Mouse (Mus musculus): ENCODE measurements around the gene Tln2.

The Tln2 gene

DNA sequence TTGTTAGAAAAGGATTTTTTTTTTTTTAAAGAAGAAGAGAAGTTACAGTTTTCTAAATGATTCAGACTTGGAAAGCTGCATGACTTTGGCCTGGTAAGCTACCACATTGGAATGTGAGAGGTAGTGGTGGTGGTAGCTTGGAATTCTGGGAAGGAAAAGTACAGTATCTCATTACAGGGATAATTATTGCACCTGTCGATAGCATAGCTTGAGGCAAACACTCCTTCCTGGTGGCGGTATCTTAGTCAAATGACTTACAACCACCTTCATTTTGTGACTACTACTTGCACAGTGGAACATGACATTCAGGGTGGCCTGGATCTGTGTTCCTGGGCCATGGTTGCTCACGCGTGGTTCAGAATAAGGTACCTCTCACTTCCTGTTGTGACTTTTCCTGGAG is 348.3 kb downstream of the Tln2 start:
- in situ Hi-C loops (cut with MboI, MseI): no loop called here

DNA sequence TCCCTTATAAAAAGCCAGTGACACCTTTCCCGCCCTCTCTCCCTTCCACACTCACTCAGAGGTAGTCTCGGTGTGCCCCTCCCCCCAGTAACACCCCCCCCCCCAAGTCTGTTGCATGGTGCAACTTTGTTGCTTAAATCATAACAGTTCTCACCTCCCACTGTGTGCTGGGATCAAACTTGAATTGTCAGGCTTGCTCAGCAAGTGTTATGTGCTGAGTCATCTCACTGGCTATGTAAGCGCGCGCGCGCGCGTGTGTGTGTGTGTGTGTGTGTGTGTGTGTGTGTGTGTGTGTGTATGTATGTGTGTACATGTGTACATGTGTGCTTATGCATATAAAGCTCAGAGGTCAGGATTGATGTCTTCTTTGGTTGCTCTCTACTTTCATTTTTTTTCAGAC is 350.1 kb downstream of the Tln2 start:
- in situ Hi-C loops (cut with MboI, MseI): no loop called here

DNA sequence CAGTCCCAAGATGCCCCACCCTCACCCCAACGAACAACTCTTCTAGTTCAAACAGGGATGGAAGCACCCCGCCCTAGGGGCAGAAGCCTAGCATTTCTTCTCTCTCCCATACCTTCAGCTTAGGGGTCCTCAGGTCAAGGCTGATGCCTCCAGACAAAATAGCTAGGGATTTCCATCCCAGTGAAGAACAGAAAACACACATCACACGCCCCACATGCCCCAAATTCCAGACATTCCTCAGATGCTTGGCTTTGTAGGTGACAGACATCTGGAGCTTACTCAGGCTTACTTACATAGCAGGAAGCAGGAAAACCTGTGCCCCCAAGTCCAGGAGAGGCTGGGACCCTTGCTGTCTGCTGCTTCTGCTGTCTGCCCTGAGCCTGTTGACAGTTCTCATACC is 351.1 kb downstream of the Tln2 start:
- in situ Hi-C loops (cut with MboI, MseI): no loop called here

DNA sequence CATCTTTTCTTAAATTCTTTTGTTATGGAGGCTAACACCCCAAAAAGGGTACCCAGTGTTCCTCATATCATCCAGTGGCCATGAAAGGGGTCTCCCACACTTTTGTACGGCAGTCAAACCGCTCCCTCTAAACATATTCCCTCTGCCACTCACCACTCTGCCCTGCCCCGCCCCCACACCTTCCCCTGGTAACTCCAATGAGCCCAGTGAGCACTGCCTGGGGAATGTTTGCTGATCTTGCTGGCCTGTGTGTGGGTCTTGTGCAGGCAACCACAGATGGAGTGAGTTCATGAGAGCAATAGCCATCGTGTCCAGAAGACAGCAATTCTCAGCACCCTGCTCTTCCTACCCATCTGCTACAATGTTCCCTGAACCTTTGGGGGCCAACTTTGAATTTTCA is 354.3 kb downstream of the Tln2 start:
- in situ Hi-C loops (cut with MboI, MseI): no loop called here

DNA sequence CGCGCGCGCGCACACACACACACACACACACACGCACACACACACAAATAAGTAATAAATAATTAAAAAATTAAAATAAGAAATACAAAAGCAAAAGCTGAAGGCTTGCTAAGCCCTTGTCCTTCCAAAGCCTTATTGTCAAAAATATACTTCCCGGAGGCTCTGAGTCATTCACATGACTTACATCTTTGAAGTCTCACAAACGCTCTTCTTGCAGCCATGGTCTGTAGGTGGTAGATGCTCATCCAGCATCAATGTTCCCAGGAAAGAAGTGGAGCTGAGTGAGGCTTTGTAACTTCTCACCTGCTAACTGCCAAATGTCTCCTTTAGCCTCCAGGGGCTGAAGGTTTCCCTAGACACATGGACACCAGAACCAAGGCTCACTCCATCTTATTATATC is 362.9 kb downstream of the Tln2 start:
- in situ Hi-C loops (cut with MboI, MseI): no loop called here

DNA sequence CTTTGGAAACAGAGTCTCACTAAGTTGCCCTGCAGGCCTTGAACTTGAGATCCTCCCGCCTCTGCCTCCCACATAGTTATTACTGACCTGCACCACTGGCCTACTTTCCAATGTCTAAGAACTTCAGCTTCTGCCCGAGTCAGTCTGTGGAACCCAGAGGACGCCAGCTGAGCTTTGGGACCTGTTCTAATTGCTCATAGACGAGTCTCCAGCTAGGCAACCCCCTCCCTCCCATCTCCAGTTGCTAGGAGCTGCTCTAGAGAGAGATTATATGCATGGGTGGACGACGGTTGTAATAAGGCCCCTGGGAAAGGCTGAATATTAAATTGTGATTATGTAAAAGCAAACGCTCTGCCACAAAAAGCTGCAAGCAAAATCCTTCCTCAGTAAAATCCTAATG is 364.2 kb downstream of the Tln2 start:
- in situ Hi-C loops (cut with MboI, MseI): no loop called here

DNA sequence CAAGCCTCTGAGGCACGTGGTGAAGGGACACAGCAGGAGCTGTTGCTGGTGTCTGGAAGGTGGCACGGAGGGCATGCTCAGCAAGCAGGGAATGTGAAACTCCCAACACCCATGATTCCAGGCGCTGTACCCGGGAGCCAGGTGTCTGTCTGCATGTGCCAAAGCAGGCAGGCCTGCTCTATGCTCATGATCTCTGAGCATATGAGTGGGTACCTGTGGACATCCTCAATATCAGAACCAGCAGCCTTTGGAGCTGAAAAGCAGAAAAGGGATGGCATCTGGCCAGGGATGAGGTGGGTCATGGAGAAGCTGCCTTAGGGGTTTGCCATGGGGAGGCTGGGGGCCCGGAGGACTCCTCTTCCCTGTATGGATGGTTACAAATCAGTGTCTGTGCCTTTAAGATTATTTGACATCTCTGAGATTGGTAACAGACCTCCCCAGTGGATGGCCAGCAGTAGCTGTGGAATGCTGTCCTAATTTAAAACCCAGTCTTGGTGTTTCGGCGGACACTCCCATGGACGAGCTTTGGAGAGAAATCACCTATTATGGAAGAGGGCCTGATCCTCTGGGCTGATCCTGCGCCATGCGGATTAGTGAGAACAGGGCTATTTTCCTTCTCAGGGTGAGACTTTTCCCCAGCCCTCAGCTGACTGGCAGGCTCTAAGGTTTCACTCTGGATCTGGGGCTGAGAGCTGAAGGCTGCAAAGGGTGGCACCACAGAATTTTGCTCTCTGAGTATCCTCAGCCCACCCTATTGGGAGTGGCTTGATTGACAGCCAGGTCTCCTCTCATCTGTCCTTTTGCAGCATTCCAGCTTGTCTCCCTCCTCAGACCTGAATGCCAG is 367.8 kb downstream of the Tln2 start:
- in situ Hi-C loops (cut with MboI, MseI): no loop called here

DNA sequence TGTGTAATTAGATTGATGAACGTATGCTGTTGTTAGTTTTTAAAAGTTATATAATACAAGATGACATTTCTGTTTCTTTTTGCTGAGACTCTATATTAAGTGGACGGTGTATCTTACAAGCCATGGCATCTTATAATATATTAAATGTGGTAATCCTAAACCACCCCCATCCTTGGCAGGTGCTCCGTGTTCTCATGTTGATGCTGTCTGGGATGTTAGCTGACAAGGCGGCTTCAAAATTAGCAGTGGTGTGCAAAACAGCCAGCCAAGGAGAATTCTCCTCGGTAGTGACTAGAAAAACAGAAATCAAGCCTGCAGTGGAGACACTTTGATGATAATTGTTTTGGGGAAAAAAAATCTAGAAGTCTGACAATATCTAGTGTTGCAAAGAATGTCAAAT is 371.8 kb downstream of the Tln2 start:
- in situ Hi-C loops (cut with MboI, MseI): loop anchor here (10.0 kb wide), 1 partner anchor 527 kb away; no protein-coding TSS in a partner anchor

DNA sequence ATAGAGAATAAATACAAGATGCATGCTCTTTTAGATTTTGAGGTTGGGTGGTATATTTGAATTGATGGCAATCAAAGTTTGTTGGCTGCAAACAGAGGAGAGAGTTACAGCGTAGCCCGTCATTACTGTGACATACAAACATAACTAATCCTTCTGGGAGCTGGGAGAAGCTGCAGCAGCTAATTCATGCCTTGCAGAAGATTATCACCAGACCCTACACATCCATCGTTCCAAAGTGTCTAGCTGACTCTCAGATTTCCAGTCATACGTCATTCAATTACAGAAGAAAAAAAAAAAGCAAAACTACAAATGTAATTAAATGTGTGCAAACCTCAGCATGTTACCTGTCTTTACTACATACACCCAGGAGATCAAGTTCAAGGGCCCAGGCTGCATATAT is 372.3 kb downstream of the Tln2 start:
- in situ Hi-C loops (cut with MboI, MseI): loop anchor here (10.0 kb wide), 1 partner anchor 528 kb away; no protein-coding TSS in a partner anchor

DNA sequence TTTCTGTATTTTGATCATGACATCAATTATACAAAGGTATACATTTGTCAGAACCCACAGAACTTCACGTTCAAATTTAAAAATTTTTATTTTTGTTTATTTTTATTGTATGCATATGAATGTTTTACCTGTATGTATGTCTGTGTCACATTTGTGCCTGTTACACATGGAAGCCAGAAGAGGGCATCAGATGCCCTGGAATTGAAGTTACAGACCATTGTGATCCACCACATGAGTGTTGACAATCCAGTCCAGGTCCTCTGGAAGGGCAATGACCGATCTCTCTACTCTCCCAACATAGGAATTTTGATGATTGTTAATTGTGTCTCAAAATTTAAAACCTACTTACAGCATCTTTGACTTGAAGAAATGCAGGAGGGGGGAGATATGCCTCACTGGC is 374.9 kb downstream of the Tln2 start:
- in situ Hi-C loops (cut with MboI, MseI): loop anchor here (10.0 kb wide), 1 partner anchor 530 kb away; no protein-coding TSS in a partner anchor

DNA sequence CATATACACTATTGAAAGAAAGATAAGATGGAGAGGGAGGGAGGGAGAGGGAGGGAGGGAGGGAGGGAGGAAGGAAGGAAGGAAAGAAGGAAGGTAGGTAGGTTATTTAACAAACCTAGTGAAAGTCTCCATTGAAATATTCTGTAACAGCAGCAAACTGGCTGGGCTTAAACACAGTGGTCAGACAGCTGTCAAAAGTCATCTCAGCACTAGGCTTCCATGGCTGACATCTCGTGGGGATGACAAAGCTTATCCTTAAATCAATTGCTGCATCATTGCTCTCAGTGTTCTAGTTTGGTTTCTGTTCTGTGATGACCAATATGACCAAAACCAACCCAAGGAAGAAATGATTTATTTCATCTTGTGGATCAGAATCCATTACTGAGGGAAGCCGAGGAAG is 376.0 kb downstream of the Tln2 start:
- in situ Hi-C loops (cut with MboI, MseI): loop anchor here (10.0 kb wide), 1 partner anchor 531 kb away; no protein-coding TSS in a partner anchor

DNA sequence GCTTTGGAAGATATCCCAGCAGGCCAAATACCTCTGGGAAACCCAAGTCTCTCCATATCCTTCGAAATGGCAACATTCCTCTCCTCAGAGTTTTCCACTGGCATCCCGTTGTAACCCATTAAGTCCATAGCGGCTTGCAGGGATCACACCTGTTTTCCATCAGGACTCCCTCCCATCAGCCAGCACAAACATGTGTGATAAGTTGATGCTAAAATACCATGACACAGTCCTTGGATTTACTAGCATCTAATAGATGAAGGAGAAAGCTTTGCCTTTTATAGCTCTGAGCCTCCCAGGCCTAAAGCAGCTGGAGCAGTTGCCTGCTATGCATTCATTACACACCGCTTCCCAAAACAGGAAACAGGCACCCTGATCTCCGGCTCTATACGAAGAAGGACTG is 377.5 kb downstream of the Tln2 start:
- in situ Hi-C loops (cut with MboI, MseI): loop anchor here (10.0 kb wide), 1 partner anchor 533 kb away; no protein-coding TSS in a partner anchor

DNA sequence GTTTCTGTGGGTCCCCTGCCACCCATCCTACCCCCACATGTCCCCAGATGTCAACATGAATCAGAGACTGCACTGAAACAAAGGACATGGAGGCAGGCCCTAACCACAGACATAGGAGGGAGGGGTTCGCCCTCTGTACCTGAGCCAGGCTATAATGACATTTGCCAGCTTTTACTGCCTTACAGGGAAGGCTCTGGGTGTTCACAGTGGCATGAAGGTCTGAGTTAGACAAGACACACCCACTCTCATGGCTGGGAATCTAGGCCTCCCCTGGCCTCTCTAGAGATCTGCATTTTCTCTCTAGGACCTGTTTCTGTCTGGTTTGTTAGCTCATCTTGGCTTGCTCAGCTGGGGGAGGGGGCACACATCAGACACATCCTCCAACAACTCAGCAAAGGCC is 380.8 kb downstream of the Tln2 start:
- in situ Hi-C loops (cut with MboI, MseI): no loop called here

DNA sequence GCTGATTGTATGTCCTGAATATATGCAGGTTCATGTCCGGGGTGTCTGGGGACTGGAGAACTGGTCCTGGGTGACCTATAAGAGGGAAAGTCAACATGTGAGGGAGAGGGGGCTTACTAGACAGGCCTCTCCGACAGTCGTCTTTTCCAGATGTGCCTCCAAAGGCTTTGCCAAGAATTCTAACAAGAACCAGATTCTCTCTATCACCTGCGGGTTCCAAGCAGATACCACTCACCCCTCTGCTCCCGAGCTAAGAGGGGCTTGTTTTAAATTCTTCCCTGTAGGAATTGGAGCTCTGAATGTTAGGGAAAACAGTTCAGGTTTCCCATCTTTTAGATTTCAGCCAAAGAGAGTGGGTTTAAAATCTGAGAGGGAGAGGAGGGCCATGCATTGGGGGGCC is 381.3 kb downstream of the Tln2 start:
- in situ Hi-C loops (cut with MboI, MseI): no loop called here

DNA sequence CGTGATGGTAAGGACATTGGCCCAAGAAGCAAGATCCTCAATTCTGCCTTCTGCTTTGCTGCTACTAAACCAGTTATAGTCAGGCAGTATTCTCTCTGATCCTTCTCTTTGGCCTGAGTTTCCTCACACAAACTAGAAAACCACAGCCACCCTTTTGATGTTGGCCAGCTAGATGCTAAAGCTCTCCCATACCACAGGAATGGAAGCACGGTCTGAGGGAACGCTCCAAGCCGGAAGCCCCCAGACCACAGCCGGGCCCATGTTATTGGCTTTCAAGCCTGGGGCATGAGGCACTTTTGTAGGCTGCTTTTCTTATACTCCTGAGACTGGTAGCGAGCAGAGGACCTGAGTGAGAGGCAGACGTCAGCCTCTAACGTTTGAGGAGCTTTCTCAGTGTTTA is 383.4 kb downstream of the Tln2 start:
- in situ Hi-C loops (cut with MboI, MseI): no loop called here

DNA sequence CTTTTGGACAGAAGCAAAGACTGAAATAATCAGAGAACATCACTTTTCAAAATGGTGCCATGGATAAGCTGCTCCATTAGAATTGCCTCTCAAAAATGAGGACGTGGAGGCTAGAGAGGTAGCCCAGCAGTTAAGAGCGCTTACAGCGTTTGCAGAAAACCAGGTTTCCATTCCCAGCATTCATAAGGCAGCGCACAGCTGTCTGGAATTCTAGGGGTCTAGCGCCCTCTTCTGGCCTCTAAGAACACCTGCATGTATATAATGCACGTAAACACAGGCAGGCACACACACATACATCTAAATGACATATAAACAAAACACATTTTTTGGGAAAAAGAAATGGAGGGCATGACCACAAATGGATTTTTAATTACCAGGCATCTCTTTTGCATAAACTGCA is 385.7 kb downstream of the Tln2 start:
- in situ Hi-C loops (cut with MboI, MseI): no loop called here

DNA sequence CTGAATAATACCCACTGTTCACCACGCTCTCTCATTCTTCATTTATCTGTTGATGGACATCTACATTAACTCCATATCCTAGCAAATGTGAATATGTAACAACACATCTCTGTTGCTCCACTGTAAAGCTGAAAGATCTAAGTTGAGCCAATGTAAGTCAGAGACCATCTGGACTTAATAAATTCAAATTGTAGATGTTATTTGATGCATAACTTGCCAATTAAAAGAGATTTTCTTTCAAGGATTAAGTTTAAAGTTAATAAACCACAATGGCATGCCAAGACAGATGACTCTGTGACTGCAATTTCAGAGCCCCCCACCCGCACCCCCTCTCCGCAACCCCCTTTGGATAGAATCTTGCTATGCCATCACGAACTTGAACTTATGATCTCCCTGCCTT is 386.3 kb downstream of the Tln2 start:
- in situ Hi-C loops (cut with MboI, MseI): no loop called here

DNA sequence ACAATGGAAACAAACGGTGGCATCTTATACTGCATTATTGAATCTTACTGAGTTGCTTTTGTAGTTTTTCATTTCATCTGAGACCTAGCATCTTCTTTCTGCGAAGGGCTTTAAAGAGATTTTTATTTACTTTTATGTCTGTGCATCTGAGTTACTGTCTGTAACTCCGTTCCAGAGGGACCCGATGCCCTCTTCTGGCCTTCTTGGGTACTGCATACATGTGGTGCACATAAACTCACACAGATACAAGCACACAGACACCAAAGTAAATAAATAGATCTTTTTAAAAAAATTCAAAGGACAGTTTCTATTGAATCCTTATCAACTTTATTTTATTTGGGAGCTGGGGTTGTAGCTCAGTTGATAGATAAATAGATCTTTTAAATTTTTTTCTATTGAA is 388.1 kb downstream of the Tln2 start:
- in situ Hi-C loops (cut with MboI, MseI): no loop called here

DNA sequence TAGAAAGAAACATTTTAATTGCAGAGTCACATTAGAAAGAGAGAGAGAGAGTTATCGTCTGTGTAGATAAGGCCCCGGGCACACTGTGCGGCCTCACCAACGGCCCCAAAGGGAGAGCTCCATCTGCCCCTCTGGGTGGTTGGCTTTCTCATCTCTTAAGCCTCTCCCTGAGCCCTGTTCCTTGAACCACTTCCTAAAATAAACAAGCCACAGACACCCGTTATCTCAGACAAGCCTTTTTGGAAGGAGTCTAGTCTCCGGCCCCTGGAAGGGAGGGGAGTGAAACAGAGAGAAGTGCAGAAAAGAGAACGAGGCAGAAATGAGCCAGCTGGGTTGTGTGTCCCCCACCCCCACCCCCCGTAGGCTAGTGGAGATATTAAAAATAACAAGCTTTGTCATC is 388.7 kb downstream of the Tln2 start:
- in situ Hi-C loops (cut with MboI, MseI): no loop called here

DNA sequence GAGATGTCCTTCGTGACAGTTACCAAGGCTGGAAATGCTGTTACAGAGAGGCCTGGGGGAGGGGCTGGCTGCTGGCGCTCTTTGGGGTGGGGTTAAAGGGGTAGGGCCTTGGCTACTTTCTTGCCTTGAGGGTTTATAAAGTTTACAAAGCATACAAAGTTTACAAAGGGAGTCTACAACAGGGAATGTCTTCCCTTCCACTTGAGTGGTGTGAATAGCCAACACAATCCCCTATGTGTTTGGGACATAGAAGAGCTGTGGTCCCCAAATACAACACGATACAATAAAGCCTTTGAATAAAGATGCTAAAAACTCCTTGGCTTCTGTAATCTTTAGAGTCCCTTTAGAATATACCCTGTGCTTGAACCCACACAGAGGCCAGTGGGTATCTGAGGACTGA is 389.5 kb downstream of the Tln2 start:
- in situ Hi-C loops (cut with MboI, MseI): no loop called here
